Mouse (Mus musculus) sigmoid colon, adult 10 weeks (tissue): Measurements from ENCODE around the gene Mslnl. TPM values are rescaled to one million over a fixed set of nuclear protein-coding genes. Genes with fewer than 3 reads are reported as not detected.

Experiments used
- polyA plus RNA-seq: library from polyadenylated mRNA; stranded (reverse); fragments of 350-450 nt; fragmentation: Illumina TruSeq; extraction: RNeasy Lipid Tissue Mini Kit (QIAGEN cat#74804); gene quantifications from one replicate; pipeline ENCODE4 v1.2.3, GENCODE M21; 2014; ENCODE audit warnings: low read depth, low replicate concordance

Gene Mslnl
- not detected for polyA plus RNA-seq

GRCm38 (mm10) chr17:25735745-25736144 is at the start of gene Mslnl:
TSS of gene Mslnl (plus strand) at chr17:25736042.

DNA sequence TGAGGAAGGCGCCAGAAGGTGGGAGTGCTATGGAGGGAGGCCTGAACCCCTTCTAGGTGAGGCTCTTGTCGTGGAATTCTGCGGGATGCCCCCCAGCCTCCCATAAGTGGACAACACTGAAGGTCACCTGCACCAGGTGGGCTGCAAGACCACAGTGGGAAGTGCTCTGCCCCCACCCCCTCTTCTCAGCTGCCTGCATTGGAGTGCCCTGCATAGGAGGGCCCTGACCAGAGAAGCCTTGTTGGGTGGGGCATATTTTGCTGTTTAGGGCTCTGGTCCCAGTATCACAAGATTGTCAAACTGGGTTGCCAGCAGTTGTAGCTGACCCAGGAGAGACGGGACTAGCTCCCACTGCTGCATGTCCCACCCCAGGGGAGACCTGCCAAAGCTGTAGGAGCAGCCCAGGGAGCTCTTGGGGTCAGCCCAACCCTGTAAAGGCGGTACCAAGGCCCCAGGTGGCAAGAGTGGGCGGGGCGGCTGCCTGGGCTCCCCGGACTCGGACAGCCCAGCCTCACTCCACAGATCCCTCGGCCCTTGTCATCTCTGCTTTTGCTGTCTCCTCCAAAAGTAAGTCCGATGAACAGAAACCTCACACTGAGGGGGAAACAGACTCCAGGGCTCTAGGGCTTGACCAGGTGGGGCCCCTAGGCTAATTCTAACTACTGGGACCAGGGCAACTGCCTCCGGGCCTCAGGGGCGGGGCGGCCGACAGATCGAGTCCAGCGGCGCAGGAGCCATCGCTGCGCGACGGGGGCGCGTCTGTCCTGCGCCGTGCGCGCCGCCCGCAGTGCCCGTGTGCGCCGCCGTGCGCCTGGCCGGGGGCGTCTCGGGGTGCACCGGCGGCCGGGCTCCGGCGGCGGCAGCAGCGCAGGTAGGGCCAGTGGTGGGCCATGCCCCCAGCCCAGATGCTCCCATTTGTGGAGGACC is 18.9 kb upstream of the Mslnl start, which contains the start of gene Gng13:
Gene Gng13, plus strand, starts transcription at position 461 of the 927 bp plus-strand sequence.

DNA sequence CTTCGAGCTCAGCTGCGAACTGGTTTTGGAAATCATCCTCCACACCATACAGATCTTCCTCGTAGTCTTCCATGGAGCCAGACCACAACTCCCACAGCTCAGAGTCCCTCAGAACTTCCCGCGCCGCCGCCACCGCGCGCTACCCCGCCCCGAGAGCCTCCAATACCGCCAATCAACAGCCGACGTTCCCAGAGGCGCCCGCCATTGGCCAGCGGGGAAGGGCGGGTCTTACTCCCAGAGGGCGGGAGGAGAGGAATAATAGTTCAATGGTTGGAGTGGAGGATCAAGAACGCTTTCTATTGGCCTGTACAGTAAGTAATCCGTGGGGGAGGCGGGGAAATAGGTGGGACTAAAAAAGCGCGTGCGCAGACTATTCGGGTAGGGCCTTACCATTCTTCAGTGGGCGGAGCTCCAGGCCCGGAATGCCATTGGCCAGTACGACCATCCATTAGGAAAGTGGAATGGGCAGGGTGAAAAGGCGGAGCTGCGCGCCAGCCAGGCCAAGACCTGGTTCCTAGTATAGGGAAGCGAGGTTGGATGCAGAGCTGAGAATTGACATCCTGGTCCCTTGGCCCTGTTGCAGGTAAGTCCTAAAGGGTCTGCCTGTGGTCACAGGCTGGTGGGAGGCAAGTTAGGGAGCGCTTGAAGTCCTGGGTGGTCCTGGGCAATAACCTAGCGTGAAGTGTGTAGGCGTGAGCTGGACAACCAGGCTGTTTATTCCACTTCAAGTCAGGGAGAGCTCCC is 8.4 kb upstream of the Mslnl start, which contains the start of the genes Chtf18 and Rpusd1:
Gene Chtf18, minus strand, starts transcription at position 155 of the 744 bp plus-strand sequence.
Gene Rpusd1, plus strand, starts transcription at position 406 of the 744 bp plus-strand sequence.

GRCm38 (mm10) chr17:25754241-25754640 is 18.4 kb downstream of the Mslnl start, which contains the start of gene Msln:
TSS of gene Msln (minus strand) at chr17:25754378.

GRCm38 (mm10) chr17:25773549-25774120 is 37.8 kb downstream of the Mslnl start, which contains the start of gene Narfl:
TSS of gene Narfl (plus strand) at chr17:25773776.

GRCm38 (mm10) chr17:25785281-25785745 is 49.5 kb downstream of the Mslnl start, which contains the start of gene Haghl:
TSS of gene Haghl (minus strand) at chr17:25785673.

GRCm38 (mm10) chr17:25786280-25786679 is 50.4 kb downstream of the Mslnl start, which contains the start of gene Ccdc78:
TSS of gene Ccdc78 (plus strand) at chr17:25786580.

DNA sequence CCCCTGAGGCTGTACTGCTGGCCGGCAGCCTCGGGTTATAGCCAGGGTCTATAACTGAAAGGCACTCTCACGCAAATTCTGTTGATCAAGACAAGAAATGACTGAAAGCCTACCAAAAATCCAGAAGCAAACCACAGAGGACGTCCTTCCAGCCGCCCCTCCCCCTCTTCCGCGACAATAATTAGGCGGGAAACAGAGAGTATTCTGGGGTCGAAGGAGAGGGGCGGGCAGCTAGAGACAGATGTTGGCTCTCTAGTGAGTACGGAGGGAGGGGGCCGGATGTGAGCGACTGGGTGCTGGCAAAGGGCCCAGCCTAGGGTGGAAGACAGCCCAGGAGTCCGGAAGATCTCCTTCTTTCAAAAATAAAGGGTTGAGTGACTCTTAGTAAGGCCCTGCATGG is 56.8 kb downstream of the Mslnl start, which contains the start of gene Fam173a:
Gene Fam173a, minus strand, starts transcription at position 287 of the 400 bp plus-strand sequence.

GRCm38 (mm10) chr17:25795609-25796092 is 59.8 kb downstream of the Mslnl start, which contains the start of gene AC134908.4:
TSS of gene AC134908.4 (minus strand) at chr17:25795659.

GRCm38 (mm10) chr17:25796951-25797369 is 61.1 kb downstream of the Mslnl start, which contains the start of gene Metrn:
TSS of gene Metrn (minus strand) at chr17:25797136.

Other genes starting within 250 kb of the Mslnl start
- 0.19 TPM for gene Sstr5, start 238.8 kb upstream of the Mslnl start, polyA plus RNA-seq
- 0.22 TPM for gene Sox8, start 165.4 kb upstream of the Mslnl start, polyA plus RNA-seq
- gene Lmf1, start 157.0 kb upstream of the Mslnl start, polyA plus RNA-seq = 0.32 TPM
- not detected for gene Gng13, start 18.9 kb upstream of the Mslnl start, polyA plus RNA-seq
- not detected for gene Chtf18, start 8.6 kb upstream of the Mslnl start, polyA plus RNA-seq
- not detected for gene Rpusd1, start 8.4 kb upstream of the Mslnl start, polyA plus RNA-seq
- 0.41 TPM for gene Msln, start 18.3 kb downstream of the Mslnl start, polyA plus RNA-seq
- 1.5 TPM for gene Narfl, start 37.7 kb downstream of the Mslnl start, polyA plus RNA-seq
- not detected for gene Haghl, start 49.6 kb downstream of the Mslnl start, polyA plus RNA-seq
- gene Ccdc78, start 50.5 kb downstream of the Mslnl start, polyA plus RNA-seq = not detected
- 0.38 TPM for gene Fam173a, start 56.9 kb downstream of the Mslnl start, polyA plus RNA-seq
- gene AC134908.4, start 59.6 kb downstream of the Mslnl start, polyA plus RNA-seq = not detected
- not detected for gene Metrn, start 61.1 kb downstream of the Mslnl start, polyA plus RNA-seq
- gene Fbxl16, start 73.0 kb downstream of the Mslnl start, polyA plus RNA-seq = 1.4 TPM
- gene Wdr24, start 87.6 kb downstream of the Mslnl start, polyA plus RNA-seq = 0.76 TPM
- 3.4 TPM for gene Jmjd8, start 92.8 kb downstream of the Mslnl start, polyA plus RNA-seq
- 7.7 TPM for gene Stub1, start 97.4 kb downstream of the Mslnl start, polyA plus RNA-seq
- not detected for gene Rhbdl1, start 101.3 kb downstream of the Mslnl start, polyA plus RNA-seq
- not detected for gene Gm20683, start 105.7 kb downstream of the Mslnl start, polyA plus RNA-seq
- gene Rhot2, start 108.8 kb downstream of the Mslnl start, polyA plus RNA-seq = 18.0 TPM
- gene Wdr90, start 125.5 kb downstream of the Mslnl start, polyA plus RNA-seq = 1.8 TPM
- gene Mcrip2, start 132.7 kb downstream of the Mslnl start, polyA plus RNA-seq = not detected
- gene Mettl26, start 139.0 kb downstream of the Mslnl start, polyA plus RNA-seq = 15.8 TPM
- gene Wfikkn1, start 144.8 kb downstream of the Mslnl start, polyA plus RNA-seq = not detected
- 1.5 TPM for gene Rab40c, start 183.7 kb downstream of the Mslnl start, polyA plus RNA-seq
- gene Pigq, start 208.9 kb downstream of the Mslnl start, polyA plus RNA-seq = 26.7 TPM
- not detected for gene Nhlrc4, start 208.9 kb downstream of the Mslnl start, polyA plus RNA-seq
- not detected for gene A930017K11Rik, start 216.5 kb downstream of the Mslnl start, polyA plus RNA-seq
- 0.85 TPM for gene Capn15, start 249.8 kb downstream of the Mslnl start, polyA plus RNA-seq